Mouse (Mus musculus) embryonic fibroblast, embryonic 13.5 days (primary cell): ENCODE results near the gene Lipc.

Source experiments
- CTCF ChIP-seq: IDR thresholded peaks from 2 replicates; pipeline ENCODE4 v1.5.1; 2011; ENCODE audit warnings: mild to moderate bottlenecking, control low read depth, low read length, moderate library complexity, borderline replicate concordance; ENCODE audit not compliant: insufficient read depth
- POLR2A ChIP-seq: IDR thresholded peaks from 2 replicates; pipeline ENCODE4 v1.6.1; 2011; ENCODE audit warnings: low read depth, mild to moderate bottlenecking, control low read depth, low read length, moderate library complexity

- TF ChIP-seq CTCF (no peak), POLR2A (no peak)
Measured at GRCm38 (mm10) chr9:70812551-70812950, 139.5 kb downstream of the Lipc start.
